Mouse (Mus musculus) midbrain, embryonic 12.5 days (tissue): ENCODE measurements around the gene Il1rl2. TPM values are rescaled to one million over a fixed set of nuclear protein-coding genes. Genes with fewer than 3 reads are reported as not detected.

Source experiments
- ATAC-seq: fragments of 200-750 bp; cut with Nextera tagmentation; 2 replicates; pipeline ENCODE4 v1.8.0; 2017; ENCODE audit warnings: low read depth, moderate TSS enrichment, moderate library complexity; ENCODE audit not compliant: low FRiP score
- H3K27ac ChIP-seq: fragments of 300-500 bp; sonication (generic); replicated peaks from 2 replicates; pipeline ENCODE4 v1.5.1; 2016; ENCODE audit warnings: mild to moderate bottlenecking
- H3K27me3 ChIP-seq: fragments of 300-500 bp; sonication (generic); 2 replicates; pipeline ENCODE4 v1.6.1; 2016; ENCODE audit warnings: mild to moderate bottlenecking
- H3K36me3 ChIP-seq: fragments of 300-500 bp; sonication (generic); 2 replicates; pipeline ENCODE4 v1.6.1; 2016
- H3K4me1 ChIP-seq: fragments of 300-500 bp; sonication (generic); 2 replicates; pipeline ENCODE4 v1.6.1; 2016
- H3K4me2 ChIP-seq: fragments of 300-500 bp; sonication (generic); replicated peaks from 2 replicates; pipeline ENCODE4 v1.6.1; 2016; ENCODE audit warnings: mild to moderate bottlenecking, moderate library complexity
- H3K4me3 ChIP-seq: fragments of 300-500 bp; sonication (generic); 2 replicates; pipeline ENCODE4 v1.5.1; 2016; ENCODE audit warnings: mild to moderate bottlenecking
- H3K9ac ChIP-seq: fragments of 300-500 bp; sonication (generic); replicated peaks from 2 replicates; pipeline ENCODE4 v1.6.1; 2016; ENCODE audit warnings: mild to moderate bottlenecking, moderate library complexity
- H3K9me3 ChIP-seq: fragments of 300-500 bp; sonication (generic); 2 replicates; pipeline ENCODE4 v1.6.1; 2016; ENCODE audit warnings: mild to moderate bottlenecking
- whole genome bisulfite sequencing: fragments of 180-500 bp; shearing (Covaris S2); methylation state at CpG from one replicate; pipeline ENCODE4 v1.1.7; 2016; 5-methylcytosine and 5-hydroxymethylcytosine counted together
- polyA plus RNA-seq: library from polyadenylated mRNA; unstranded; fragments of >200 nt; fragmentation: Nextera tagmentation; extraction: Ambion mirVana; gene quantifications from 2 replicates; pipeline ENCODE4 v1.2.1, GENCODE M21; 2016

Il1rl2 gene
- polyA plus RNA-seq, 1 experiment from 2014 or later: 1.6 TPM

GRCm38 (mm10) chr1:40391374-40391773, 67.0 kb downstream of the Il1rl2 start:
- H3K27me3 ChIP-seq: no peaks in the 10 kb centered on the region
- no peaks in the 10 kb centered on the region for H3K36me3 ChIP-seq
- no peaks in the 10 kb centered on the region for H3K9me3 ChIP-seq
- 86% methylated on average over 3 of the region's 3 CpGs for whole genome bisulfite sequencing
- no peak overlapping the region for H3K9ac ChIP-seq
- no peak for ATAC-seq
- H3K4me2 ChIP-seq: no peak overlapping the region
- no peak overlapping the region for H3K4me3 ChIP-seq
- H3K27ac ChIP-seq: no peak overlapping the region
- H3K4me1 ChIP-seq: no peaks in the 10 kb centered on the region

- Histone ChIP-seq H3K4me2 (no peak overlapping the region), H3K4me3 (no peak overlapping the region), H3K9me3 (no peaks in the 10 kb centered on the region), H3K4me1 (no peaks in the 10 kb centered on the region), H3K27ac (no peak overlapping the region), H3K9ac (no peak overlapping the region), H3K36me3 (no peaks in the 10 kb centered on the region), H3K27me3 (no peaks in the 10 kb centered on the region)
- ATAC-seq: no peak
- WGBS: 85% methylated on average over 6 of the region's 6 CpGs
These were observed 68.1 kb downstream of the Il1rl2 start for GRCm38 (mm10) chr1:40392535-40392934.

DNA sequence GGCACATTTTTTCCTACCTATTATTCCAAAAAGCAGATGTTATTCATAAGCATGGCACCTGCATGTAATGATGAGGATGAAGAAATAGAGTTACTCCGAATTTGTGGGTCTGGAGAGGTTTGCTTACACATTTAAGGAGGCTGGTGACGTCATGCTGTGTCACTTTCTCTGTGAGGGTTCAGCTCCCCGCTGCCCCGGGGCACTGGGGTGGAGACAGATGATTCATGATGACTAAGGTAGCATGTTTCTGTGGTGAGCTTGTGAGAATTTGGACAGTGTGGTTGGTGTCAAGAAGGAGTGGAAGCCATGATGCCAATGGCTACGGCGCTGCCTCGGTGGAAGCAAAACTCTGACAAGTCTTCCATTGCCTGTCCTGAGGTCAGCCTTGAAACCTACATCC, 68.8 kb downstream of the Il1rl2 start:
- WGBS: 90% methylated on average over 7 of the region's 7 CpGs

DNA sequence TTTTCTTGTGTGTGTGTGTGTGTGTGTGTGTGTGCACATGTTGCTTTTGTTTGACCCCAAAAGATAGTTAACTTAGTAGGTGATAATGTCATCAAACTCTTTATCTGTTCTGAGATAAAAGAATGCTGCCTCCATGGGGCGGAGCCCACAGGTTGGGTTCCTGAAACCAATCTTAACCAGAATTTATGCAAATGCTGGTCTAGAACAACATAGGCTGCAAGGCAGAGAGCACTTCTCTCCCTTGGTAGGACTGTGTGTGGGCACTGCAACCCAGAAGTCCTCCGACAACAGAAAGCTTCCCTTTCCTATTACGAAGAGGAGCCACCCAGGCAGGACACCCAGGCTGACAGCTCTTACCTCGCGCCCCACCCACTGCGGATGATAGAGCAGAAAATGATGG, 75.2 kb downstream of the Il1rl2 start:
- no peak for ATAC-seq
- H3K27me3 ChIP-seq: no peaks in the 10 kb centered on the region
- H3K27ac ChIP-seq: no peak overlapping the region
- H3K4me3 ChIP-seq: no peak overlapping the region
- H3K4me1 ChIP-seq: no peaks in the 10 kb centered on the region
- 98% methylated on average over 6 of the region's 6 CpGs for WGBS
- no peaks in the 10 kb centered on the region for H3K36me3 ChIP-seq
- H3K9me3 ChIP-seq: no peaks in the 10 kb centered on the region
- no peak overlapping the region for H3K4me2 ChIP-seq
- H3K9ac ChIP-seq: no peak overlapping the region

More for the DNA sequence above, 68.8 kb downstream of the Il1rl2 start:
- H3K9ac ChIP-seq: no peak overlapping the region
- H3K36me3 ChIP-seq: no peaks in the 10 kb centered on the region
- H3K4me2 ChIP-seq: no peak overlapping the region
- H3K9me3 ChIP-seq: no peaks in the 10 kb centered on the region
- H3K27me3 ChIP-seq: no peaks in the 10 kb centered on the region
- no peak overlapping the region for H3K27ac ChIP-seq
- H3K4me1 ChIP-seq: no peaks in the 10 kb centered on the region
- ATAC-seq: no peak
- no peak overlapping the region for H3K4me3 ChIP-seq

- Histone ChIP-seq H3K27ac (no peak overlapping the region), H3K4me1 (no peaks in the 10 kb centered on the region), H3K27me3 (no peaks in the 10 kb centered on the region), H3K9me3 (no peaks in the 10 kb centered on the region), H3K4me2 (no peak overlapping the region), H3K9ac (no peak overlapping the region), H3K36me3 (no peaks in the 10 kb centered on the region), H3K4me3 (no peak overlapping the region)
- no peak for ATAC-seq
- WGBS: 84% methylated on average over 7 of the region's 7 CpGs
These were observed 80.3 kb downstream of the Il1rl2 start for GRCm38 (mm10) chr1:40404682-40405081.

DNA sequence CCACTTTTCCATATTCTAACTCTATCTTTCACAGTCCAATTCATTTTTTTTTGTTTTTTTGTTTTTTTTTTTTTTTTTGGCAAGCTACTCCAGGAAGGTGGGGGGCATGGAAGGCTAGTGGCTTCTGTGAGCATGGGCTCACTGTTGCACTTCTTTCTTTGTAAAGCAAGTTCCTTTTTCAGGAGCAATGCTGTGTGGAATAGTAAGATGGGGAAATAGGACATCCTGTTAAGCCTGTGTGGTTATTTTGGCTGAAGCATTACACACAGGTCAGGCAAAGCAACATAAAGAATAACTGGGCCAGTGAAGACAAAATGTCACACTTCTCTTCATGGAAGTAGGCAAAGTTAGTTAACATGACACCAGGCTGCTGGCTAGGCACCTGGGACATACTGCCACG, 85.5 kb downstream of the Il1rl2 start:
- no peak for ATAC-seq
- no peaks in the 10 kb centered on the region for H3K27me3 ChIP-seq
- H3K4me2 ChIP-seq: no peak overlapping the region
- H3K4me3 ChIP-seq: no peak overlapping the region
- H3K9me3 ChIP-seq: no peaks in the 10 kb centered on the region
- no peak overlapping the region for H3K27ac ChIP-seq
- H3K36me3 ChIP-seq: no peaks in the 10 kb centered on the region
- WGBS: 73% methylated on average over 1 of the region's 1 CpGs
- no peak overlapping the region for H3K9ac ChIP-seq
- no peaks in the 10 kb centered on the region for H3K4me1 ChIP-seq

- 85% methylated on average over 1 of the region's 1 CpGs for WGBS
- Histone ChIP-seq H3K9ac (no peak overlapping the region), H3K36me3 (no peaks in the 10 kb centered on the region), H3K4me3 (no peak overlapping the region), H3K27ac (no peak overlapping the region), H3K27me3 (no peaks in the 10 kb centered on the region), H3K4me1 (no peaks in the 10 kb centered on the region), H3K9me3 (no peaks in the 10 kb centered on the region), H3K4me2 (no peak overlapping the region)
- ATAC-seq: no peak
These were observed 88.6 kb downstream of the Il1rl2 start for GRCm38 (mm10) chr1:40413039-40413438.

GRCm38 (mm10) chr1:40414276-40414675, 89.9 kb downstream of the Il1rl2 start:
- Histone ChIP-seq H3K9ac (no peak overlapping the region), H3K4me2 (no peak overlapping the region), H3K4me1 (no peaks in the 10 kb centered on the region), H3K27me3 (no peaks in the 10 kb centered on the region), H3K27ac (no peak overlapping the region), H3K4me3 (no peak overlapping the region), H3K9me3 (no peaks in the 10 kb centered on the region), H3K36me3 (no peaks in the 10 kb centered on the region)
- WGBS: 86% methylated on average over 7 of the region's 7 CpGs
- no peak for ATAC-seq

GRCm38 (mm10) chr1:40414863-40415656, 90.7 kb downstream of the Il1rl2 start:
- no peak overlapping the region for H3K9ac ChIP-seq
- no peak overlapping the region for H3K4me2 ChIP-seq
- H3K27ac ChIP-seq: no peak overlapping the region
- 66% methylated on average over 7 of the region's 7 CpGs for WGBS
- no peaks in the 10 kb centered on the region for H3K27me3 ChIP-seq
- no peak for ATAC-seq
- H3K4me3 ChIP-seq: no peak overlapping the region
- no peaks in the 10 kb centered on the region for H3K36me3 ChIP-seq
- no peaks in the 10 kb centered on the region for H3K9me3 ChIP-seq
- H3K4me1 ChIP-seq: no peaks in the 10 kb centered on the region

- 91% methylated on average over 2 of the region's 2 CpGs for WGBS
These were observed 92.6 kb downstream of the Il1rl2 start for GRCm38 (mm10) chr1:40417034-40417433.

More at GRCm38 (mm10) chr1:40417034-40417433, 92.6 kb downstream of the Il1rl2 start:
- Histone ChIP-seq H3K27ac (no peak overlapping the region), H3K4me2 (no peak overlapping the region), H3K4me3 (no peak overlapping the region), H3K27me3 (no peaks in the 10 kb centered on the region), H3K36me3 (no peaks in the 10 kb centered on the region), H3K9ac (no peak overlapping the region), H3K4me1 (no peaks in the 10 kb centered on the region), H3K9me3 (no peaks in the 10 kb centered on the region)
- ATAC-seq: no peak

Other genes starting within 250 kb of the Il1rl2 start
- gene Il1r1, start 99.5 kb upstream of the Il1rl2 start, polyA plus RNA-seq: 1.2 and 1.9 TPM in 2 replicates
- gene Il1rl1, start 105.0 kb downstream of the Il1rl2 start, polyA plus RNA-seq: 0.04 TPM in 1 of 2 replicates, not detected in the other
- not detected in 2 replicates for gene Il18r1, start 140.9 kb downstream of the Il1rl2 start, polyA plus RNA-seq
- 0.15 and 0.39 TPM in 2 replicates for gene Il18rap, start 190.8 kb downstream of the Il1rl2 start, polyA plus RNA-seq